In the genomic region with DNA sequence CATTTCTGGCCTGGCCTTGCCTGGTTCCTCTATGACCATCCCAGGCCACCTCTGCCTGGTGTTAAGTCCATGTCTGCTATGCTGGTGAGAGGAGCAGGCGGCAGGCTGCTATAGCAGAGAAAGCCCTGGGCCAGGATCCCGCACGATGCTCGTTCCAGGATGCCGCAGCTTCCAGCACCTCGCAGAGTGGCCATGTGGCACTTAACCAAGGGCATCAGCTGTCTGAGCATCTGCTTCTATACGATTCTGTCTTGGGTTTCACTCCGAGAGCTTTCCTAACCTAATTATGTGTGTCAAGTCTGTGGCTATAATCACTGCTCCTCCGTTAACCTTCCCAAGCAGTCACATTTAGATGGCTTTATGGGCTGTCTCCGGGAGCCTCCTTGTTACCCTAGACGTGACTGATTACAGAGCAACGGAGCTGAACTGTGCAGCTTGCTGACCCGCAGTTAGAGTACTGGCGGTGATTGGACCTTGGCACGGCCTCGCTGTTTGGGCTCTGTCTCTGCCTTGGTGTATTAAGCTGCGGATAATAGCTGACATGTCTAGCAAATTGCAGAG, we compare ENCODE assay signal across 10 mouse cellular contexts.
A peak's percentile ranks its signal among the peaks of the same experiment; 100 is the strongest.
DNase-seq lines count a peak whose midpoint lies in the region; ATAC-seq and TF ChIP-seq lines count a peak whose summit lies in the region.
"Had no signal": no experiment of that assay in that cellular context is flagged by ENCODE, and none has a peak within 500 bp of the region (broad histone marks: within the 10 kb centered on the region; RNA-seq: fewer than 3 reads in every experiment).

No protein-coding gene starts in this region.

- peak overlapping the region; percentile 53 for H3K27ac ChIP-seq in gastrocnemius, adult 2 months
- H3K27ac ChIP-seq in kidney, embryonic 14.5 days (ENCODE audit: low read depth, low read length): no peak overlapping the region
- no peak overlapping the region for H3K27ac ChIP-seq in midbrain, embryonic 15.5 days
- H3K27ac ChIP-seq: liver, embryonic 13.5 days had no signal

- peak overlapping the region; percentile 19; the same call in 1 of the 2 replicates for H3K4me2 ChIP-seq in kidney, embryonic 14.5 days (replicated peaks; ENCODE audit: low read depth, low read length)
- H3K4me2 ChIP-seq in midbrain, embryonic 15.5 days: no peak overlapping the region
- H3K4me2 ChIP-seq: liver, embryonic 13.5 days had no signal

- intact Hi-C loops in gastrocnemius, adult 2 months (cut with DNase I): loop anchor here (5.0 kb wide), 1 partner anchor 61 kb away; no protein-coding TSS in a partner anchor

- H3K9me3 ChIP-seq in kidney, embryonic 14.5 days (ENCODE audit: control insufficient read depth, low read length): no peaks in the 10 kb centered on the region
- no peaks in the 10 kb centered on the region for H3K9me3 ChIP-seq in midbrain, embryonic 15.5 days

- H3K9ac ChIP-seq in kidney, embryonic 14.5 days (ENCODE audit: low read depth, low read length): no peak overlapping the region
- H3K9ac ChIP-seq in midbrain, embryonic 15.5 days: no peak overlapping the region
- H3K9ac ChIP-seq: liver, embryonic 13.5 days had no signal

- peaks cover 23% of the 10 kb centered on the region for H3K4me1 ChIP-seq in kidney, embryonic 14.5 days (ENCODE audit: control insufficient read depth, insufficient read depth, low read length)
- H3K4me1 ChIP-seq in midbrain, embryonic 15.5 days: peaks cover 5% of the 10 kb centered on the region; the same call in 1 of the 2 replicates

- ATAC-seq in cerebellum, adult (ENCODE audit: insufficient number of reproducible peaks, low FRiP score, low TSS enrichment): peak; percentile 39; the same call in 1 of the 2 replicates
- ATAC-seq in kidney, embryonic 14.5 days (ENCODE audit: low FRiP score, low TSS enrichment): peak; percentile 92
- ATAC-seq in midbrain, embryonic 15.5 days (replicated peaks): peak; percentile 33
- ATAC-seq: Patski had no signal

- no peak for DNase-seq in cerebellum, adult 8-10 months
- DNase-seq in gastrocnemius, adult 2 months: peak; percentile 81
- no peak for DNase-seq in left cerebral cortex, adult 9 months (ENCODE audit: low spot score in 2 of 2)
- no peak for DNase-seq in urinary bladder, postnatal 14 days (ENCODE audit: low spot score)
- no peak for DNase-seq in adrenal gland, postnatal 25 days
- DNase-seq: liver, embryonic 13.5 days had no signal

- no peaks in the 10 kb centered on the region for H3K36me3 ChIP-seq in kidney, embryonic 14.5 days (ENCODE audit: control insufficient read depth, insufficient read depth, low read length)
- H3K36me3 ChIP-seq in midbrain, embryonic 15.5 days (replicated peaks): no peaks in the 10 kb centered on the region
- H3K36me3 ChIP-seq: liver, embryonic 13.5 days had no signal

- H3K4me3 ChIP-seq in gastrocnemius, adult 2 months: no peak overlapping the region
- H3K4me3 ChIP-seq in kidney, embryonic 14.5 days (ENCODE audit: low read length): no peak overlapping the region
- no peak overlapping the region for H3K4me3 ChIP-seq in midbrain, embryonic 15.5 days
- H3K4me3 ChIP-seq: liver, embryonic 13.5 days had no signal

- TF ChIP-seq CTCF in gastrocnemius, adult 2 months (IDR thresholded peaks at IDR 0.05): no peak

- WGBS in kidney, embryonic 14.5 days: 8% methylated on average over 17 of the region's 17 CpGs
- 48% methylated on average over 17 of the region's 17 CpGs for WGBS in midbrain, embryonic 15.5 days

- H3K27me3 ChIP-seq in kidney, embryonic 14.5 days (ENCODE audit: control insufficient read depth, insufficient read depth, low read length): no peaks in the 10 kb centered on the region
- H3K27me3 ChIP-seq in midbrain, embryonic 15.5 days (replicated peaks): no peaks in the 10 kb centered on the region
- H3K27me3 ChIP-seq: Patski had no signal

Comparison
In these comparisons a context has a peak if more than half of its experiments do, and no peak if none do; other contexts are left out.
1. ATAC-seq: peak in every context shown above with its lines; median percentile 92 in kidney, embryonic 14.5 days; 39 in cerebellum, adult; 33 in midbrain, embryonic 15.5 days.